In genomic region chr17:56758132-56758531, GRCm38 (mm10) we compare ENCODE assay signal across 7 mouse cellular contexts. TPM values are rescaled to one million over a fixed set of nuclear protein-coding genes. Genes with fewer than 3 reads are reported as not detected.
DNase-seq lines count a peak whose midpoint lies in the region; ATAC-seq and TF ChIP-seq lines count a peak whose summit lies in the region.

No protein-coding gene starts in this region.

- H3K4me2 ChIP-seq in CH12.LX (ENCODE audit: insufficient read depth, low read depth, poor library complexity, severe bottlenecking): peak overlapping the region; percentile 49; the same call in 1 of the 2 replicates
- H3K4me2 ChIP-seq in hindbrain, embryonic 14.5 days (replicated peaks): peak overlapping the region; percentile 74; the same call in 1 of the 2 replicates

- dilution Hi-C loops in CH12.LX (cut with MboI; ENCODE audit: extremely low pct_ligation_motif_present, extremely low pct_unique_long_range_greater_than_20kb, low sequenced_read_pairs): no loop called here

- H3K36me3 ChIP-seq in CH12.LX (replicated peaks in 1 of 2; ENCODE audit: control insufficient read depth in 1 of 2, insufficient read depth in 1 of 2, low read length in 1 of 2): no peaks in the 10 kb centered on the region
- no peaks in the 10 kb centered on the region for H3K36me3 ChIP-seq in hindbrain, embryonic 14.5 days (replicated peaks; ENCODE audit: control insufficient read depth, insufficient read depth)

- no peak for TF ChIP-seq POLR2A in CH12.LX (IDR thresholded peaks at IDR 0.05; ENCODE audit: low read depth, low read length)

- peaks cover 3 to 31% of the 10 kb centered on the region in 2 experiments; a peak in 3 of 4 replicates for H3K4me1 ChIP-seq in CH12.LX (ENCODE audit: control insufficient read depth in 1 of 2, insufficient read depth in 2 of 2)
- peaks cover 14% of the 10 kb centered on the region; the same call in 1 of the 2 replicates for H3K4me1 ChIP-seq in hindbrain, embryonic 14.5 days (replicated peaks; ENCODE audit: control insufficient read depth, insufficient read depth, low read length)

- WGBS in hindbrain, embryonic 14.5 days: 3% methylated on average over 12 of the region's 12 CpGs

- peak; percentile 23 to 61; a peak in 2 of 4 replicates for TF ChIP-seq CTCF in CH12.LX (conservative IDR thresholded peaks at IDR 0.05 in 1 of 2, IDR thresholded peaks at IDR 0.05 in 1 of 2; ENCODE audit: low read depth in 2 of 2, low read length in 2 of 2)

- H3K27me3 ChIP-seq in CH12.LX (replicated peaks): peaks cover 72% of the 10 kb centered on the region
- H3K27me3 ChIP-seq in hindbrain, embryonic 14.5 days (ENCODE audit: control insufficient read depth, insufficient read depth, low read length): peaks cover 67% of the 10 kb centered on the region

- no peaks in the 10 kb centered on the region for H3K79me2 ChIP-seq in CH12.LX (replicated peaks; ENCODE audit: control insufficient read depth, extremely low read depth, insufficient read depth, poor library complexity, severe bottlenecking)

- peak; percentile 56 for TF ChIP-seq RAD21 in CH12.LX (IDR thresholded peaks at IDR 0.05; ENCODE audit: low read depth, low read length)

- H3K4me3 ChIP-seq in CH12.LX (replicated peaks in 1 of 3; ENCODE audit: low read depth in 2 of 3, low read length in 2 of 3, poor library complexity in 1 of 3): no peak overlapping the region
- H3K4me3 ChIP-seq in hindbrain, embryonic 14.5 days (replicated peaks; ENCODE audit: low read length): peak overlapping the region; percentile 37; the same call in 1 of the 2 replicates

- peaks cover 7% of the 10 kb centered on the region for H3K9me3 ChIP-seq in CH12.LX (replicated peaks; ENCODE audit: low read length)
- H3K9me3 ChIP-seq in hindbrain, embryonic 14.5 days (ENCODE audit: control insufficient read depth, low read length): no peaks in the 10 kb centered on the region

- TF ChIP-seq EP300 in CH12.LX (IDR thresholded peaks at IDR 0.05; ENCODE audit: low read length): no peak

- in situ Hi-C loops in CH12.LX (cut with MboI; ENCODE audit: low pct_ligation_motif_present, low pct_unique_long_range_greater_than_20kb, low sequenced_read_pairs): no loop called here

- DNase-seq in CH12.LX (ENCODE audit: extremely low read depth) (peak; percentile 75), ZHBTc4 (ENCODE audit: low read depth, low spot score) (peak; percentile 95)
- peak; percentile 73 for DNase-seq in embryo, embryonic 9.5 days (ENCODE audit: extremely low spot score)
- DNase-seq in hindbrain, embryonic 14.5 days (ENCODE audit: low spot score): peak; percentile 34
- peak; percentile 51 to 54 for DNase-seq in left cerebral cortex, postnatal 36 days (ENCODE audit: low spot score in 2 of 2)
- DNase-seq in spleen, postnatal 14 days (ENCODE audit: low spot score in 2 of 2): peak; percentile 61 to 81

- no peak for ATAC-seq in hindbrain, embryonic 14.5 days (ENCODE audit: low FRiP score)
- peak; percentile 5; the same call in 1 of the 2 replicates for ATAC-seq in megakaryocyte-erythroid progenitor cell, adult 5-6 weeks (replicated peaks; ENCODE audit: low FRiP score, low TSS enrichment, poor library complexity, severe bottlenecking)

- H3K27ac ChIP-seq in CH12.LX (ENCODE audit: insufficient read depth, low read depth): no peak overlapping the region
- H3K27ac ChIP-seq in hindbrain, embryonic 14.5 days: no peak overlapping the region

- no peak overlapping the region for H3K9ac ChIP-seq in CH12.LX (ENCODE audit: insufficient read depth, low read depth)
- H3K9ac ChIP-seq in hindbrain, embryonic 14.5 days: no peak overlapping the region

- intact Hi-C loops in left cerebral cortex, postnatal 36 days (cut with DNase I): loop anchor here (5.0 kb wide), 1 partner anchor 41 kb away; the partner anchor contains the start of genes Ndufa11 and Vmac

TF ChIP-seq in CH12.LX, 34 proteins besides CTCF, POLR2A, EP300 and RAD21:
- TF ChIP-seq MEF2A (IDR thresholded peaks at IDR 0.05; ENCODE audit: borderline replicate concordance, low read depth, low read length): 0 out of 2 replicates have a peak, but pooled peaks have one; percentile 25
- no peak for TF ChIP-seq USF2 (conservative IDR thresholded peaks at IDR 0.05; ENCODE audit: low read depth, low read length)
- TF ChIP-seq SMC3 (IDR thresholded peaks at IDR 0.05; ENCODE audit: low read depth, low read length): 0 out of 2 replicates have a peak, but pooled peaks have one; percentile 2
- 0 out of 2 replicates have a peak, but pooled peaks have one; percentile 50 for TF ChIP-seq MAZ (IDR thresholded peaks at IDR 0.05; ENCODE audit: low read depth, low read length)
- TF ChIP-seq TCF12 (IDR thresholded peaks at IDR 0.05; ENCODE audit: low read depth, low read length): no peak
TF ChIP-seq in CH12.LX: peak in this region for 3.

RNA-seq across cellular contexts. Expression of gene Nrtn, which starts 0.8 kb away (rescaled TPM):
- total RNA-seq in CH12.LX (2012; rRNA removed): 0.25 and 0.34 TPM in 2 replicates
- not detected in 2 replicates for total RNA-seq in CH12.LX (2014; rRNA removed)
- not detected in 2 replicates for polyA plus RNA-seq in CH12.LX (2012; ENCODE audit: insufficient read length, low read depth)
- 2.8 and 3.8 TPM in 2 replicates for polyA plus RNA-seq in hindbrain, embryonic 14.5 days (2014; fragmentation: Nextera tagmentation; extraction: Ambion mirVana)
- total RNA-seq in left cerebral cortex, postnatal 36 days (2021): 1 to 10 TPM; 5.9 to 7.3 TPM
- not detected in 2 replicates for total RNA-seq in megakaryocyte-erythroid progenitor cell, adult 5-6 weeks (2014; fragmentation: Nextera tagmentation)
- not detected in 2 replicates for total RNA-seq in megakaryocyte-erythroid progenitor cell, adult 5-6 weeks (2017)

RNA-seq across cellular contexts. Expression of gene Dus3l, which starts 6.4 kb away (rescaled TPM):
- total RNA-seq in CH12.LX (2012; rRNA removed): 57.5 and 62.1 TPM in 2 replicates
- 32.0 and 35.8 TPM in 2 replicates for total RNA-seq in CH12.LX (2014; rRNA removed)
- polyA plus RNA-seq in CH12.LX (2012; ENCODE audit: insufficient read length, low read depth): 54.3 and 57.7 TPM in 2 replicates
- polyA plus RNA-seq in hindbrain, embryonic 14.5 days (2014; fragmentation: Nextera tagmentation; extraction: Ambion mirVana): 76.9 and 81.9 TPM in 2 replicates
- 10 to 100 TPM; 57.6 to 75.6 TPM for total RNA-seq in left cerebral cortex, postnatal 36 days (2021)
- 21.6 and 28.6 TPM in 2 replicates for total RNA-seq in megakaryocyte-erythroid progenitor cell, adult 5-6 weeks (2014; fragmentation: Nextera tagmentation)
- total RNA-seq in megakaryocyte-erythroid progenitor cell, adult 5-6 weeks (2017): 13.9 and 17.9 TPM in 2 replicates

RNA-seq across cellular contexts. Expression of gene Prr22, which starts 11.9 kb away (rescaled TPM):
- 0.71 and 0.93 TPM in 2 replicates for total RNA-seq in CH12.LX (2012; rRNA removed)
- 0.15 and 0.18 TPM in 2 replicates for total RNA-seq in CH12.LX (2014; rRNA removed)
- polyA plus RNA-seq in CH12.LX (2012; ENCODE audit: insufficient read length, low read depth): 1.3 and 1.6 TPM in 2 replicates
- 0.76 and 0.78 TPM in 2 replicates for polyA plus RNA-seq in hindbrain, embryonic 14.5 days (2014; fragmentation: Nextera tagmentation; extraction: Ambion mirVana)
- 1 to 10 TPM; 1.2 to 1.3 TPM for total RNA-seq in left cerebral cortex, postnatal 36 days (2021)
- 5.4 and 6.6 TPM in 2 replicates for total RNA-seq in megakaryocyte-erythroid progenitor cell, adult 5-6 weeks (2014; fragmentation: Nextera tagmentation)
- 1.3 and 2.3 TPM in 2 replicates for total RNA-seq in megakaryocyte-erythroid progenitor cell, adult 5-6 weeks (2017)

RNA-seq across cellular contexts. Expression of gene Vmac, which starts 40.3 kb away (rescaled TPM):
- 3.5 and 5.1 TPM in 2 replicates for total RNA-seq in CH12.LX (2012; rRNA removed)
- total RNA-seq in CH12.LX (2014; rRNA removed): 3.2 and 4.2 TPM in 2 replicates
- polyA plus RNA-seq in CH12.LX (2012; ENCODE audit: insufficient read length, low read depth): 3.4 and 3.7 TPM in 2 replicates
- polyA plus RNA-seq in hindbrain, embryonic 14.5 days (2014; fragmentation: Nextera tagmentation; extraction: Ambion mirVana): 15.9 and 22.9 TPM in 2 replicates
- 10 to 100 TPM; 13.7 to 14.9 TPM for total RNA-seq in left cerebral cortex, postnatal 36 days (2021)
- total RNA-seq in megakaryocyte-erythroid progenitor cell, adult 5-6 weeks (2014; fragmentation: Nextera tagmentation): 4.5 and 5.5 TPM in 2 replicates
- total RNA-seq in megakaryocyte-erythroid progenitor cell, adult 5-6 weeks (2017): 4.1 and 7.6 TPM in 2 replicates

RNA-seq across cellular contexts. Expression of gene Ndufa11, which starts 40.6 kb away (rescaled TPM):
- 201 and 207 TPM in 2 replicates for total RNA-seq in CH12.LX (2012; rRNA removed)
- 97.9 and 124 TPM in 2 replicates for total RNA-seq in CH12.LX (2014; rRNA removed)
- 131 and 155 TPM in 2 replicates for polyA plus RNA-seq in CH12.LX (2012; ENCODE audit: insufficient read length, low read depth)
- polyA plus RNA-seq in hindbrain, embryonic 14.5 days (2014; fragmentation: Nextera tagmentation; extraction: Ambion mirVana): 577 and 678 TPM in 2 replicates
- total RNA-seq in left cerebral cortex, postnatal 36 days (2021): 100 to 1,000 TPM; 190 to 237 TPM
- 181 and 226 TPM in 2 replicates for total RNA-seq in megakaryocyte-erythroid progenitor cell, adult 5-6 weeks (2014; fragmentation: Nextera tagmentation)
- 75.6 and 167 TPM in 2 replicates for total RNA-seq in megakaryocyte-erythroid progenitor cell, adult 5-6 weeks (2017)

Comparison
In these comparisons a context has a peak if more than half of its experiments do, and no peak if none do; other contexts are left out.
1. DNase-seq: peak in every context shown above with its lines; median percentile 95 in ZHBTc4; 75 in CH12.LX; 73 in embryo, embryonic 9.5 days; 71 in spleen, postnatal 14 days; 52 in left cerebral cortex, postnatal 36 days; 34 in hindbrain, embryonic 14.5 days.
2. RNA of gene Nrtn, which starts 0.8 kb away (total RNA-seq): 5.9 to 7.3 TPM in left cerebral cortex, postnatal 36 days; 0.25 to 0.34 TPM in CH12.LX and not detected in megakaryocyte-erythroid progenitor cell, adult 5-6 weeks; every median in the first group is over 4 times any median in the second.